Mouse (Mus musculus) myocyte (in vitro differentiated cells): ENCODE data around the gene Synpr.

Source experiments
- CEBPB ChIP-seq: IDR thresholded peaks from 2 replicates; pipeline ENCODE4 v1.6.1; 2011; ENCODE audit warnings: mild to moderate bottlenecking, moderate library complexity; ENCODE audit not compliant: poor library complexity, insufficient read depth, severe bottlenecking
- E2F4 ChIP-seq: IDR thresholded peaks from one replicate; pipeline ENCODE4 v1.6.1; 2011; ENCODE audit warnings: mild to moderate bottlenecking, control low read depth, moderate library complexity; ENCODE audit not compliant: insufficient read depth
- MAX ChIP-seq: IDR thresholded peaks from one replicate; pipeline ENCODE4 v1.6.1; 2011; ENCODE audit warnings: low read depth, mild to moderate bottlenecking, control low read depth
- POLR2A ChIP-seq: IDR thresholded peaks from one replicate; pipeline ENCODE4 v1.6.1; 2011; ENCODE audit warnings: low read depth, mild to moderate bottlenecking, control low read depth, moderate library complexity; ENCODE audit not compliant: insufficient read length
- POLR2AphosphoS2 ChIP-seq: IDR thresholded peaks from one replicate; pipeline ENCODE4 v1.6.1; 2011; ENCODE audit warnings: low read depth, control low read depth; ENCODE audit not compliant: insufficient read length
- REST ChIP-seq: IDR thresholded peaks from one replicate; pipeline ENCODE4 v1.6.1; 2011; ENCODE audit warnings: mild to moderate bottlenecking, control low read depth, moderate library complexity; ENCODE audit not compliant: insufficient read depth, insufficient read length
- TCF12 ChIP-seq: IDR thresholded peaks from one replicate; pipeline ENCODE4 v1.6.1; 2011; ENCODE audit warnings: mild to moderate bottlenecking, control low read depth; ENCODE audit not compliant: poor library complexity, insufficient read depth, severe bottlenecking

- no peak for TF ChIP-seq POLR2A
- no peak for TF ChIP-seq MAX
- no peak for TF ChIP-seq CEBPB
- no peak for TF ChIP-seq TCF12
- TF ChIP-seq REST = no peak
- no peak for TF ChIP-seq POLR2AphosphoS2
- no peak for TF ChIP-seq E2F4
These were observed 269.2 kb downstream of the Synpr start for GRCm38 (mm10) chr14:13553616-13554370.
